Comparison of ENCODE assay signal across 20 mouse cellular contexts in genomic region chr17:30570971-30571370, GRCm38 (mm10). TPM values are rescaled to one million over a fixed set of nuclear protein-coding genes. Genes with fewer than 3 reads are reported as not detected.
A peak's percentile ranks its signal among the peaks of the same experiment; 100 is the strongest.
DNase-seq lines count a peak whose midpoint lies in the region; ATAC-seq and TF ChIP-seq lines count a peak whose summit lies in the region.
"Had no signal": no experiment of that assay in that cellular context is flagged by ENCODE, and none has a peak within 500 bp of the region (broad histone marks: within the 10 kb centered on the region; RNA-seq: fewer than 3 reads in every experiment).

No protein-coding gene starts in this region.

- peak; percentile 46 for DNase-seq in embryonic facial prominence, embryonic 14.5 days (ENCODE audit: low spot score)
- no peak for DNase-seq in embryonic facial prominence, embryonic 10.5 days (ENCODE audit: low spot score)
- peak; percentile 59 for DNase-seq in lung, embryonic 14.5 days
- DNase-seq in lung, adult 2 months: no peak
- DNase-seq in 3134 (ENCODE audit: extremely low read depth, insufficient read length, low spot score): peak; percentile 24
- DNase-seq in brain, adult 2 months (ENCODE audit: low read depth, low spot score): peak; percentile 39
- DNase-seq in gastrocnemius, adult 18-20 months (ENCODE audit: low spot score): no peak
- DNase-seq: cerebellum, adult 9-10 months; gastrocnemius, postnatal 36 days; heart, postnatal 36 days; layer of hippocampus, postnatal 36 days; liver, embryonic 13.5 days; midbrain, embryonic 14.5 days; thymus, postnatal 36 days had no signal

- no peak for TF ChIP-seq CTCF in lung, embryonic 14.5 days (IDR thresholded peaks at IDR 0.05; ENCODE audit: low read depth)
- TF ChIP-seq CTCF in lung, adult 2 months (IDR thresholded peaks at IDR 0.05; ENCODE audit: insufficient read depth, low read length): no peak

- no peaks in the 10 kb centered on the region for H3K9me3 ChIP-seq in embryonic facial prominence, embryonic 14.5 days (ENCODE audit: control insufficient read depth, low read length)
- H3K9me3 ChIP-seq in embryonic facial prominence, embryonic 10.5 days: no peaks in the 10 kb centered on the region
- H3K9me3 ChIP-seq in lung, embryonic 14.5 days (ENCODE audit: low read depth, low read length): no peaks in the 10 kb centered on the region
- H3K9me3 ChIP-seq: heart, embryonic 15.5 days; hindbrain, embryonic 13.5 days; liver, embryonic 13.5 days; lung, embryonic 15.5 days; neural tube, embryonic 12.5 days had no signal

- H3K27ac ChIP-seq in embryonic facial prominence, embryonic 14.5 days (replicated peaks; ENCODE audit: low read depth, low read length): no peak overlapping the region
- no peak overlapping the region for H3K27ac ChIP-seq in embryonic facial prominence, embryonic 10.5 days (replicated peaks)
- no peak overlapping the region for H3K27ac ChIP-seq in lung, embryonic 14.5 days (ENCODE audit: low read depth)
- H3K27ac ChIP-seq: heart, embryonic 15.5 days; hindbrain, embryonic 13.5 days; liver, embryonic 13.5 days; lung, embryonic 15.5 days; neural tube, embryonic 12.5 days had no signal

- no peaks in the 10 kb centered on the region for H3K27me3 ChIP-seq in embryonic facial prominence, embryonic 14.5 days (replicated peaks; ENCODE audit: control insufficient read depth, insufficient read depth, low read length)
- H3K27me3 ChIP-seq in embryonic facial prominence, embryonic 10.5 days (replicated peaks; ENCODE audit: low read depth, poor library complexity, severe bottlenecking): no peaks in the 10 kb centered on the region
- no peaks in the 10 kb centered on the region for H3K27me3 ChIP-seq in lung, embryonic 14.5 days (ENCODE audit: insufficient read depth, low read length)
- H3K27me3 ChIP-seq: heart, embryonic 15.5 days; hindbrain, embryonic 13.5 days; liver, embryonic 13.5 days; lung, embryonic 15.5 days; neural tube, embryonic 12.5 days had no signal

- H3K4me1 ChIP-seq in embryonic facial prominence, embryonic 14.5 days (ENCODE audit: control insufficient read depth, insufficient read depth, low read length): peaks cover 9% of the 10 kb centered on the region
- peaks cover 18% of the 10 kb centered on the region for H3K4me1 ChIP-seq in embryonic facial prominence, embryonic 10.5 days
- peaks cover 16% of the 10 kb centered on the region for H3K4me1 ChIP-seq in lung, embryonic 14.5 days (ENCODE audit: insufficient read depth)
- H3K4me1 ChIP-seq in lung, adult 2 months (ENCODE audit: control insufficient read depth, insufficient read depth, low read length): peaks cover 17% of the 10 kb centered on the region

- H3K4me2 ChIP-seq in embryonic facial prominence, embryonic 14.5 days (ENCODE audit: low read depth, low read length): no peak overlapping the region
- no peak overlapping the region for H3K4me2 ChIP-seq in lung, embryonic 14.5 days
- H3K4me2 ChIP-seq: heart, embryonic 15.5 days; hindbrain, embryonic 13.5 days; liver, embryonic 13.5 days; lung, embryonic 15.5 days; neural tube, embryonic 12.5 days had no signal

- H3K4me3 ChIP-seq in embryonic facial prominence, embryonic 14.5 days (ENCODE audit: low read depth, low read length): no peak overlapping the region
- no peak overlapping the region for H3K4me3 ChIP-seq in embryonic facial prominence, embryonic 10.5 days
- H3K4me3 ChIP-seq in lung, embryonic 14.5 days (ENCODE audit: low read depth, low read length): no peak overlapping the region
- no peak overlapping the region for H3K4me3 ChIP-seq in lung, adult 2 months (replicated peaks; ENCODE audit: extremely low read depth, low read depth, low read length)
- H3K4me3 ChIP-seq: heart, embryonic 15.5 days; hindbrain, embryonic 13.5 days; liver, embryonic 13.5 days; lung, embryonic 15.5 days; neural tube, embryonic 12.5 days had no signal

- ATAC-seq in embryonic facial prominence, embryonic 14.5 days (ENCODE audit: low read depth): no peak
- ATAC-seq in lung, embryonic 14.5 days (ENCODE audit: insufficient read depth): no peak
- ATAC-seq: activated CD4-positive, CD25-positive, alpha-beta regulatory T cell, adult 4 months; forebrain, embryonic 16.5 days had no signal

- TF ChIP-seq POLR2A in lung, adult 2 months (IDR thresholded peaks at IDR 0.05; ENCODE audit: borderline replicate concordance, extremely low read depth, low read depth, low read length): no peak

- no peak overlapping the region for H3K9ac ChIP-seq in embryonic facial prominence, embryonic 14.5 days (ENCODE audit: low read depth, low read length)
- H3K9ac ChIP-seq in lung, embryonic 14.5 days: no peak overlapping the region
- H3K9ac ChIP-seq: heart, embryonic 15.5 days; hindbrain, embryonic 13.5 days; liver, embryonic 13.5 days; lung, embryonic 15.5 days; neural tube, embryonic 12.5 days had no signal

- 68% methylated on average over 3 of the region's 3 CpGs for WGBS in embryonic facial prominence, embryonic 14.5 days
- 72% methylated on average over 3 of the region's 3 CpGs for WGBS in embryonic facial prominence, embryonic 10.5 days
- WGBS in lung, embryonic 14.5 days: 34% methylated on average over 3 of the region's 3 CpGs
- 48% methylated on average over 3 of the region's 3 CpGs for WGBS in lung, adult 2 months

- no peaks in the 10 kb centered on the region for H3K36me3 ChIP-seq in embryonic facial prominence, embryonic 14.5 days (ENCODE audit: control insufficient read depth, insufficient read depth, low read length)
- no peaks in the 10 kb centered on the region for H3K36me3 ChIP-seq in embryonic facial prominence, embryonic 10.5 days (replicated peaks)
- no peaks in the 10 kb centered on the region for H3K36me3 ChIP-seq in lung, embryonic 14.5 days (ENCODE audit: insufficient read depth)
- H3K36me3 ChIP-seq: heart, embryonic 15.5 days; hindbrain, embryonic 13.5 days; liver, embryonic 13.5 days; lung, embryonic 15.5 days; neural tube, embryonic 12.5 days had no signal

RNA-seq across cellular contexts. Expression of gene Btbd9, which starts 5.3 kb away (rescaled TPM):
- polyA plus RNA-seq in embryonic facial prominence, embryonic 14.5 days (2014; fragmentation: Nextera tagmentation; extraction: Ambion mirVana): 38.0 and 52.7 TPM in 2 replicates
- polyA plus RNA-seq in embryonic facial prominence, embryonic 10.5 days (2016; fragmentation: Nextera tagmentation; extraction: Ambion mirVana): 57.2 and 58.1 TPM in 2 replicates
- polyA plus RNA-seq in lung, embryonic 14.5 days (2014; fragmentation: Nextera tagmentation; extraction: Ambion mirVana): 50.9 and 51.8 TPM in 2 replicates
- polyA plus RNA-seq in lung, adult 2 months (2012; rRNA removed): 18.9 and 24.2 TPM in 2 replicates
- 10 to 100 TPM; 11.5 to 15.2 TPM for total RNA-seq in gastrocnemius, adult 18-20 months (2021)

RNA-seq across cellular contexts. Expression of gene Dnah8, which starts 53.2 kb away (rescaled TPM):
- polyA plus RNA-seq in embryonic facial prominence, embryonic 14.5 days (2014; fragmentation: Nextera tagmentation; extraction: Ambion mirVana): 2.9 and 4.1 TPM in 2 replicates
- 0.87 and 0.88 TPM in 2 replicates for polyA plus RNA-seq in embryonic facial prominence, embryonic 10.5 days (2016; fragmentation: Nextera tagmentation; extraction: Ambion mirVana)
- polyA plus RNA-seq in lung, embryonic 14.5 days (2014; fragmentation: Nextera tagmentation; extraction: Ambion mirVana): 4.4 and 4.7 TPM in 2 replicates
- 10.8 and 12.0 TPM in 2 replicates for polyA plus RNA-seq in lung, adult 2 months (2012; rRNA removed)
- under 1 TPM; 0.02 to 0.19 TPM for total RNA-seq in gastrocnemius, adult 18-20 months (2021)

RNA-seq across cellular contexts. Expression of gene Glo1, which starts 55.7 kb away (rescaled TPM):
- polyA plus RNA-seq in embryonic facial prominence, embryonic 14.5 days (2014; fragmentation: Nextera tagmentation; extraction: Ambion mirVana): 214 and 221 TPM in 2 replicates
- polyA plus RNA-seq in embryonic facial prominence, embryonic 10.5 days (2016; fragmentation: Nextera tagmentation; extraction: Ambion mirVana): 210 and 216 TPM in 2 replicates
- 234 and 238 TPM in 2 replicates for polyA plus RNA-seq in lung, embryonic 14.5 days (2014; fragmentation: Nextera tagmentation; extraction: Ambion mirVana)
- polyA plus RNA-seq in lung, adult 2 months (2012; rRNA removed): 24.0 and 38.3 TPM in 2 replicates
- total RNA-seq in gastrocnemius, adult 18-20 months (2021): 100 to 1,000 TPM; 161 to 164 TPM

Comparison
In these comparisons a context has a peak if more than half of its experiments do, and no peak if none do; other contexts are left out.
1. DNase-seq: peak in embryonic facial prominence, embryonic 14.5 days (single experiment), lung, embryonic 14.5 days (single experiment), 3134 (single experiment) and brain, adult 2 months (single experiment); none in embryonic facial prominence, embryonic 10.5 days (single experiment), lung, adult 2 months (single experiment) and gastrocnemius, adult 18-20 months (single experiment).